Mouse (Mus musculus): ENCODE measurements around the gene Rdh9. TPM values are rescaled to one million over a fixed set of nuclear protein-coding genes. Genes with fewer than 3 reads are reported as not detected.

Rdh9 gene
- polyA plus RNA-seq (2015; fragmentation: Nextera tagmentation; extraction: Ambion mirVana): 0.09 TPM in 2 replicates

GRCm38 (mm10) chr10:127776011-127776410 is at the start of gene Rdh9:
Gene Rdh9 (plus strand): TSS chr10:127776386.
- Histone ChIP-seq H3K4me1 (replicated peaks) (no peaks in the 10 kb centered on the region), H3K27ac (no peak within 1 kb of the TSS), H3K4me2 (replicated peaks) (no peak within 1 kb of the TSS), H3K9me3 (no peaks in the 10 kb centered on the region), H3K4me3 (replicated peaks) (no peak within 1 kb of the TSS), H3K27me3 (no peaks in the 10 kb centered on the region), H3K9ac (replicated peaks) (no peak within 1 kb of the TSS), H3K36me3 (no peaks in the 10 kb centered on the region)
- 83% methylated on average over 2 of the region's 2 CpGs for WGBS
- no peak for ATAC-seq

GRCm38 (mm10) chr10:127728437-127728836 is 47.7 kb upstream of the Rdh9 start:
- peaks cover 14% of the 10 kb centered on the region for H3K4me1 ChIP-seq (replicated peaks)
- H3K4me2 ChIP-seq (replicated peaks): no peak overlapping the region
- WGBS: 83% methylated on average over 8 of the region's 8 CpGs
- no peak for ATAC-seq
- no peaks in the 10 kb centered on the region for H3K9me3 ChIP-seq
- no peaks in the 10 kb centered on the region for H3K36me3 ChIP-seq
- H3K9ac ChIP-seq (replicated peaks): no peak overlapping the region
- no peak overlapping the region for H3K4me3 ChIP-seq (replicated peaks)
- H3K27ac ChIP-seq: no peak overlapping the region
- peaks cover 44% of the 10 kb centered on the region for H3K27me3 ChIP-seq

- Histone ChIP-seq H3K9me3 (no peaks in the 10 kb centered on the region), H3K4me1 (replicated peaks) (peaks cover 14% of the 10 kb centered on the region), H3K36me3 (no peaks in the 10 kb centered on the region), H3K27ac (no peak overlapping the region), H3K4me3 (replicated peaks) (no peak overlapping the region), H3K4me2 (replicated peaks) (0 out of 2 replicates have a peak overlapping the region, but pooled peaks have one; percentile 20), H3K9ac (replicated peaks) (peak overlapping the region; percentile 25; the same call in 1 of the 2 replicates), H3K27me3 (peaks cover 46% of the 10 kb centered on the region)
- ATAC-seq: peak; percentile 35; the same call in 1 of the 2 replicates
- 57% methylated on average over 11 of the region's 11 CpGs for WGBS
These were observed 45.8 kb upstream of the Rdh9 start for GRCm38 (mm10) chr10:127730285-127730932.

GRCm38 (mm10) chr10:127730933-127731310 is 45.3 kb upstream of the Rdh9 start:
- no peak overlapping the region for H3K27ac ChIP-seq

GRCm38 (mm10) chr10:127731397-127731796 is 44.8 kb upstream of the Rdh9 start:
- peaks cover 43% of the 10 kb centered on the region for H3K27me3 ChIP-seq

More at GRCm38 (mm10) chr10:127730933-127731310, 45.3 kb upstream of the Rdh9 start:
- Histone ChIP-seq H3K27me3 (peaks cover 41% of the 10 kb centered on the region), H3K4me3 (replicated peaks) (no peak overlapping the region), H3K9ac (replicated peaks) (no peak overlapping the region; the same call in 1 of the 2 replicates), H3K4me1 (replicated peaks) (peaks cover 14% of the 10 kb centered on the region), H3K36me3 (no peaks in the 10 kb centered on the region), H3K9me3 (no peaks in the 10 kb centered on the region), H3K4me2 (replicated peaks) (peak overlapping the region; percentile 20; the same call in 1 of the 2 replicates)
- 0 out of 2 replicates have a peak, but pooled peaks have one; percentile 24 for ATAC-seq
- WGBS: 13% methylated on average over 9 of the region's 9 CpGs

GRCm38 (mm10) chr10:127734434-127734833 is 41.8 kb upstream of the Rdh9 start:
- 50% methylated on average over 5 of the region's 5 CpGs for WGBS
- H3K4me1 ChIP-seq (replicated peaks): peaks cover 14% of the 10 kb centered on the region
- no peaks in the 10 kb centered on the region for H3K9me3 ChIP-seq
- no peak overlapping the region for H3K9ac ChIP-seq (replicated peaks)
- no peaks in the 10 kb centered on the region for H3K36me3 ChIP-seq
- peaks cover 28% of the 10 kb centered on the region; the same call in 1 of the 2 replicates for H3K27me3 ChIP-seq
- H3K4me2 ChIP-seq (replicated peaks): no peak overlapping the region
- 0 out of 2 replicates have a peak, but pooled peaks have one; percentile 19 for ATAC-seq
- H3K4me3 ChIP-seq (replicated peaks): no peak overlapping the region
- H3K27ac ChIP-seq: no peak overlapping the region

More at GRCm38 (mm10) chr10:127731397-127731796, 44.8 kb upstream of the Rdh9 start:
- Histone ChIP-seq H3K27ac (no peak overlapping the region), H3K36me3 (no peaks in the 10 kb centered on the region), H3K9me3 (no peaks in the 10 kb centered on the region), H3K4me3 (replicated peaks) (no peak overlapping the region), H3K4me1 (replicated peaks) (peaks cover 14% of the 10 kb centered on the region), H3K4me2 (replicated peaks) (0 out of 2 replicates have a peak overlapping the region, but pooled peaks have one; percentile 20), H3K9ac (replicated peaks) (no peak overlapping the region)
- 43% methylated on average over 5 of the region's 5 CpGs for WGBS
- no peak for ATAC-seq

DNA sequence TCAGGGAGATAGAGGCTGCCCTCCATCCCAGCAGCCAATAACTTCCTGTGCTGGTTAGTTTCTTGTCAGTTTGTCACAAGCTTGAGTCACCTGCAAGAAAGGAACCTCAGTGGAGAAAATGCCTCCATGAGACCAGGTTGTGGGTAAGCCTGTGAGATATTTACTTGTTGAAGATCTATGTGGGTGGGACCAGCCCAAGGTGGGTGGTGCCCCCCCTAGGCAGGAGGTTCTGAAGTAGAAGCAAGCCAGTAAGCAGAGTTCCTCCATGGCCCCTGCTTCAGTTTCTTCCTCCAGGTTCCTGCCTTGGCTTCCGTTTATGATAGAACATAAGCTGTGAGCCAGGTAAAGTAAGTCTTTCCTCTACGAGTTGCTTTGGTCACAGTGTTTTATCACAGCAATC is 39.9 kb upstream of the Rdh9 start:
- H3K36me3 ChIP-seq: peaks cover under 1% of the 10 kb centered on the region
- H3K4me3 ChIP-seq (replicated peaks): no peak overlapping the region
- H3K9me3 ChIP-seq: no peaks in the 10 kb centered on the region
- no peak overlapping the region for H3K27ac ChIP-seq
- no peak overlapping the region for H3K4me2 ChIP-seq (replicated peaks)
- 81% methylated on average over 2 of the region's 2 CpGs for WGBS
- H3K4me1 ChIP-seq (replicated peaks): peaks cover 15% of the 10 kb centered on the region
- H3K9ac ChIP-seq (replicated peaks): no peak overlapping the region
- ATAC-seq: no peak
- peaks cover 20% of the 10 kb centered on the region; the same call in 1 of the 2 replicates for H3K27me3 ChIP-seq

- peaks cover 18% of the 10 kb centered on the region; the same call in 1 of the 2 replicates for H3K27me3 ChIP-seq
- no peak overlapping the region for H3K9ac ChIP-seq (replicated peaks)
- no peak overlapping the region for H3K4me2 ChIP-seq (replicated peaks)
- H3K9me3 ChIP-seq: no peaks in the 10 kb centered on the region
- 77% methylated on average over 4 of the region's 4 CpGs for WGBS
- no peak overlapping the region for H3K4me3 ChIP-seq (replicated peaks)
- peaks cover 7% of the 10 kb centered on the region for H3K36me3 ChIP-seq
- ATAC-seq: no peak
- no peak overlapping the region for H3K27ac ChIP-seq
- H3K4me1 ChIP-seq (replicated peaks): peaks cover 12% of the 10 kb centered on the region
These were observed 39.3 kb upstream of the Rdh9 start for GRCm38 (mm10) chr10:127736916-127737315.

- Histone ChIP-seq H3K9ac (replicated peaks) (no peak overlapping the region), H3K4me1 (replicated peaks) (peaks cover 12% of the 10 kb centered on the region), H3K36me3 (peaks cover 13% of the 10 kb centered on the region), H3K9me3 (no peaks in the 10 kb centered on the region), H3K27ac (no peak overlapping the region), H3K27me3 (peaks cover 18% of the 10 kb centered on the region; the same call in 1 of the 2 replicates), H3K4me3 (replicated peaks) (no peak overlapping the region), H3K4me2 (replicated peaks) (no peak overlapping the region)
- no peak for ATAC-seq
- WGBS: 23% methylated on average over 2 of the region's 2 CpGs
These were observed 38.6 kb upstream of the Rdh9 start for GRCm38 (mm10) chr10:127737552-127737951.

GRCm38 (mm10) chr10:127738151-127738882 is 37.9 kb upstream of the Rdh9 start:
- no peak overlapping the region for H3K4me2 ChIP-seq (replicated peaks)
- ATAC-seq: no peak
- H3K9ac ChIP-seq (replicated peaks): no peak overlapping the region
- H3K27ac ChIP-seq: no peak overlapping the region
- H3K4me3 ChIP-seq (replicated peaks): no peak overlapping the region
- peaks cover 12% of the 10 kb centered on the region for H3K4me1 ChIP-seq (replicated peaks)
- peaks cover 21% of the 10 kb centered on the region for H3K36me3 ChIP-seq
- H3K9me3 ChIP-seq: no peaks in the 10 kb centered on the region
- H3K27me3 ChIP-seq: peaks cover 14% of the 10 kb centered on the region; the same call in 1 of the 2 replicates
- 57% methylated on average over 13 of the region's 13 CpGs for WGBS

GRCm38 (mm10) chr10:127739083-127739660 is 37.0 kb upstream of the Rdh9 start, which contains the start of gene Zbtb39:
Gene Zbtb39 (plus strand): TSS chr10:127739538.
- peak within 1 kb of the TSS; percentile 77 for H3K4me2 ChIP-seq (replicated peaks)
- H3K9me3 ChIP-seq: no peaks in the 10 kb centered on the region
- peak within 1 kb of the TSS; percentile 82 for H3K27ac ChIP-seq
- H3K4me3 ChIP-seq (replicated peaks): peak within 1 kb of the TSS; percentile 96
- peaks cover 9% of the 10 kb centered on the region; the same call in 1 of the 2 replicates for H3K27me3 ChIP-seq
- WGBS: 2% methylated on average over 26 of the region's 61 CpGs
- H3K9ac ChIP-seq (replicated peaks): peak within 1 kb of the TSS; percentile 95
- ATAC-seq: peak; percentile 90
- peaks cover 29% of the 10 kb centered on the region for H3K36me3 ChIP-seq
- peaks cover 12% of the 10 kb centered on the region for H3K4me1 ChIP-seq (replicated peaks)

Data from midbrain, embryonic 13.5 days (tissue).